Mouse (Mus musculus) liver, embryonic 12.5 days (tissue): ENCODE data around the gene Ensa. TPM values are rescaled to one million over a fixed set of nuclear protein-coding genes. Genes with fewer than 3 reads are reported as not detected.
"Not testable (repeated sequence)": the region's sequence is repeated elsewhere in the genome, so short reads cannot be mapped to it uniquely, and the experiment has no call there.

Source experiments
- ATAC-seq: fragments of 200-750 bp; cut with Nextera tagmentation; 2 replicates; pipeline ENCODE4 v1.8.0; 2017; ENCODE audit warnings: moderate number of reproducible peaks, mild to moderate bottlenecking, moderate library complexity
- H3K27ac ChIP-seq: fragments of 300-500 bp; sonication (generic); 2 replicates; pipeline ENCODE4 v1.5.1; 2016; ENCODE audit warnings: mild to moderate bottlenecking
- H3K27me3 ChIP-seq: fragments of 300-500 bp; sonication (generic); replicated peaks from 2 replicates; pipeline ENCODE4 v1.6.1; 2016; ENCODE audit warnings: mild to moderate bottlenecking, moderate library complexity
- H3K36me3 ChIP-seq: fragments of 300-500 bp; sonication (generic); 2 replicates; pipeline ENCODE4 v1.6.1; 2016; ENCODE audit warnings: mild to moderate bottlenecking, moderate library complexity
- H3K4me1 ChIP-seq: fragments of 300-500 bp; sonication (generic); 2 replicates; pipeline ENCODE4 v1.6.1; 2016
- H3K4me2 ChIP-seq: fragments of 300-500 bp; sonication (generic); 2 replicates; pipeline ENCODE4 v1.6.1; 2016; ENCODE audit warnings: mild to moderate bottlenecking, moderate library complexity
- H3K4me3 ChIP-seq: fragments of 300-500 bp; sonication (generic); 2 replicates; pipeline ENCODE4 v1.5.1; 2016; ENCODE audit warnings: mild to moderate bottlenecking, moderate library complexity
- H3K9ac ChIP-seq: fragments of 300-500 bp; sonication (generic); 2 replicates; pipeline ENCODE4 v1.6.1; 2016; ENCODE audit warnings: mild to moderate bottlenecking, moderate library complexity
- H3K9me3 ChIP-seq: fragments of 300-500 bp; sonication (generic); replicated peaks from 2 replicates; pipeline ENCODE4 v1.6.1; 2016; ENCODE audit warnings: mild to moderate bottlenecking, moderate library complexity
- WGBS: fragments of 180-500 bp; shearing (Covaris S2); methylation state at CpG from one replicate; pipeline ENCODE4 v1.1.7; 2016; ENCODE audit not compliant: insufficient replicate concordance; 5-methylcytosine and 5-hydroxymethylcytosine counted together
- polyA plus RNA-seq: library from polyadenylated mRNA; unstranded; fragments of >200 nt; fragmentation: Nextera tagmentation; extraction: Ambion mirVana; gene quantifications from 2 replicates; pipeline ENCODE4 v1.2.1, GENCODE M21; 2016

Ensa gene
- polyA plus RNA-seq, 1 experiment from 2014 or later: 42.9 TPM

GRCm38 (mm10) chr3:95666124-95666844 is 41.5 kb downstream of the Ensa start:
- peak overlapping the region; percentile 23 for H3K9ac ChIP-seq
- no peaks in the 10 kb centered on the region for H3K9me3 ChIP-seq
- H3K36me3 ChIP-seq: peaks cover 63% of the 10 kb centered on the region
- peaks cover 95% of the 10 kb centered on the region for H3K4me1 ChIP-seq
- no peaks in the 10 kb centered on the region for H3K27me3 ChIP-seq
- H3K4me2 ChIP-seq: peak overlapping the region; percentile 85
- 40% methylated on average over 6 of the region's 6 CpGs for WGBS
- no peak overlapping the region for H3K4me3 ChIP-seq
- ATAC-seq: peak; percentile 82
- H3K27ac ChIP-seq: peak overlapping the region; percentile 85

GRCm38 (mm10) chr3:95667521-95667920 is 42.7 kb downstream of the Ensa start:
- Histone ChIP-seq H3K9me3 (no peaks in the 10 kb centered on the region), H3K36me3 (peaks cover 54% of the 10 kb centered on the region), H3K27me3 (no peaks in the 10 kb centered on the region), H3K9ac (no peak overlapping the region), H3K4me3 (no peak overlapping the region), H3K27ac (peak overlapping the region; percentile 85), H3K4me1 (peaks cover 95% of the 10 kb centered on the region), H3K4me2 (0 out of 2 replicates have a peak overlapping the region, but pooled peaks have one; percentile 19)
- WGBS: 68% methylated on average over 4 of the region's 4 CpGs
- ATAC-seq: no peak

- Histone ChIP-seq H3K9me3 (no peaks in the 10 kb centered on the region), H3K4me3 (no peak overlapping the region), H3K4me1 (peaks cover 95% of the 10 kb centered on the region), H3K36me3 (peaks cover 50% of the 10 kb centered on the region), H3K9ac (peak overlapping the region; percentile 29; the same call in 1 of the 2 replicates), H3K27me3 (no peaks in the 10 kb centered on the region), H3K27ac (peak overlapping the region; percentile 85), H3K4me2 (peak overlapping the region; percentile 19; the same call in 1 of the 2 replicates)
- 47% methylated on average over 7 of the region's 7 CpGs for WGBS
- no peak for ATAC-seq
Measured at GRCm38 (mm10) chr3:95668026-95668425, 43.2 kb downstream of the Ensa start.

- peaks cover 95% of the 10 kb centered on the region for H3K4me1 ChIP-seq
- peaks cover 49% of the 10 kb centered on the region for H3K36me3 ChIP-seq
- no peak overlapping the region for H3K4me3 ChIP-seq
- peak overlapping the region; percentile 19; the same call in 1 of the 2 replicates for H3K4me2 ChIP-seq
- no peaks in the 10 kb centered on the region for H3K9me3 ChIP-seq
- H3K27ac ChIP-seq: peak overlapping the region; percentile 85
- no peak for ATAC-seq
- 77% methylated on average over 7 of the region's 7 CpGs for WGBS
- no peaks in the 10 kb centered on the region for H3K27me3 ChIP-seq
- H3K9ac ChIP-seq: no peak overlapping the region
Measured at GRCm38 (mm10) chr3:95668589-95669308, 44.0 kb downstream of the Ensa start.

- H3K36me3 ChIP-seq: peaks cover 44% of the 10 kb centered on the region
- H3K27ac ChIP-seq: peak overlapping the region; percentile 85
Measured at GRCm38 (mm10) chr3:95669309-95669665, 44.5 kb downstream of the Ensa start.

GRCm38 (mm10) chr3:95670419-95670818 is 45.6 kb downstream of the Ensa start:
- H3K9ac ChIP-seq, H3K27ac ChIP-seq, H3K27me3 ChIP-seq, H3K9me3 ChIP-seq, ATAC-seq, H3K4me3 ChIP-seq, H3K4me2 ChIP-seq: not testable (repeated sequence)
- H3K4me1 ChIP-seq: peaks cover 94% of the 10 kb centered on the region
- peaks cover 32% of the 10 kb centered on the region for H3K36me3 ChIP-seq
- WGBS: 87% methylated on average over 3 of the region's 3 CpGs

More at GRCm38 (mm10) chr3:95669309-95669665, 44.5 kb downstream of the Ensa start:
- H3K27me3 ChIP-seq: no peaks in the 10 kb centered on the region
- H3K9me3 ChIP-seq: no peaks in the 10 kb centered on the region
- 73% methylated on average over 3 of the region's 3 CpGs for WGBS
- H3K9ac ChIP-seq: no peak overlapping the region
- H3K4me1 ChIP-seq: peaks cover 94% of the 10 kb centered on the region
- ATAC-seq: no peak
- no peak overlapping the region for H3K4me3 ChIP-seq
- H3K4me2 ChIP-seq: no peak overlapping the region

GRCm38 (mm10) chr3:95671201-95671600 is 46.4 kb downstream of the Ensa start:
- H3K4me2 ChIP-seq: no peak overlapping the region
- peak overlapping the region; percentile 99 for H3K27ac ChIP-seq
- H3K36me3 ChIP-seq: peaks cover 31% of the 10 kb centered on the region
- H3K4me3 ChIP-seq: no peak overlapping the region
- no peak for ATAC-seq
- no peak overlapping the region for H3K9ac ChIP-seq
- no peaks in the 10 kb centered on the region for H3K27me3 ChIP-seq
- H3K4me1 ChIP-seq: peaks cover 94% of the 10 kb centered on the region
- H3K9me3 ChIP-seq: no peaks in the 10 kb centered on the region
- WGBS: 76% methylated on average over 5 of the region's 5 CpGs

- Histone ChIP-seq H3K4me2 (peak overlapping the region; percentile 83), H3K4me1 (peaks cover 94% of the 10 kb centered on the region), H3K27me3 (no peaks in the 10 kb centered on the region), H3K9me3 (no peaks in the 10 kb centered on the region), H3K36me3 (peaks cover 31% of the 10 kb centered on the region), H3K4me3 (no peak overlapping the region), H3K9ac (peak overlapping the region; percentile 79), H3K27ac (peak overlapping the region; percentile 99)
- no peak for ATAC-seq
- WGBS: 33% methylated on average over 3 of the region's 3 CpGs
Measured at GRCm38 (mm10) chr3:95672461-95672860, 47.7 kb downstream of the Ensa start.

GRCm38 (mm10) chr3:95672861-95673706 is 48.3 kb downstream of the Ensa start:
- Histone ChIP-seq H3K9me3 (no peaks in the 10 kb centered on the region), H3K4me2 (peak overlapping the region; percentile 83), H3K36me3 (peaks cover 31% of the 10 kb centered on the region), H3K27ac (peak overlapping the region; percentile 99), H3K9ac (peak overlapping the region; percentile 79), H3K4me3 (peak overlapping the region; percentile 50), H3K4me1 (peaks cover 92% of the 10 kb centered on the region), H3K27me3 (no peaks in the 10 kb centered on the region)
- 42% methylated on average over 10 of the region's 10 CpGs for WGBS
- ATAC-seq: no peak

- Histone ChIP-seq H3K4me3 (peak overlapping the region; percentile 50), H3K9me3 (no peaks in the 10 kb centered on the region), H3K9ac (peak overlapping the region; percentile 79), H3K4me2 (peak overlapping the region; percentile 83), H3K27ac (peak overlapping the region; percentile 99), H3K4me1 (peaks cover 85% of the 10 kb centered on the region), H3K27me3 (no peaks in the 10 kb centered on the region), H3K36me3 (peaks cover 27% of the 10 kb centered on the region)
- 9% methylated on average over 11 of the region's 11 CpGs for WGBS
- ATAC-seq: no peak
Measured at GRCm38 (mm10) chr3:95673707-95674211, 49.0 kb downstream of the Ensa start.

- ATAC-seq: peak; percentile 93
Measured at GRCm38 (mm10) chr3:95674236-95674635, 49.4 kb downstream of the Ensa start.

More at GRCm38 (mm10) chr3:95674236-95674635, 49.4 kb downstream of the Ensa start:
- peak overlapping the region; percentile 50 for H3K4me3 ChIP-seq
- H3K4me1 ChIP-seq: peaks cover 80% of the 10 kb centered on the region
- no peaks in the 10 kb centered on the region for H3K9me3 ChIP-seq
- H3K9ac ChIP-seq: peak overlapping the region; percentile 79
- 4% methylated on average over 2 of the region's 2 CpGs for WGBS
- H3K36me3 ChIP-seq: peaks cover 23% of the 10 kb centered on the region
- no peaks in the 10 kb centered on the region for H3K27me3 ChIP-seq
- peak overlapping the region; percentile 99 for H3K27ac ChIP-seq
- peak overlapping the region; percentile 83 for H3K4me2 ChIP-seq
